Mouse (Mus musculus): ENCODE results near the gene Zdhhc6.
A peak's percentile ranks its signal among the peaks of the same experiment; 100 is the strongest.

Gene Zdhhc6

GRCm38 (mm10) chr19:55265269-55265668 lies 50.6 kb downstream of the Zdhhc6 start:
- no peak for DNase-seq (ENCODE audit: extremely low read depth, insufficient read length, low spot score)

DNA sequence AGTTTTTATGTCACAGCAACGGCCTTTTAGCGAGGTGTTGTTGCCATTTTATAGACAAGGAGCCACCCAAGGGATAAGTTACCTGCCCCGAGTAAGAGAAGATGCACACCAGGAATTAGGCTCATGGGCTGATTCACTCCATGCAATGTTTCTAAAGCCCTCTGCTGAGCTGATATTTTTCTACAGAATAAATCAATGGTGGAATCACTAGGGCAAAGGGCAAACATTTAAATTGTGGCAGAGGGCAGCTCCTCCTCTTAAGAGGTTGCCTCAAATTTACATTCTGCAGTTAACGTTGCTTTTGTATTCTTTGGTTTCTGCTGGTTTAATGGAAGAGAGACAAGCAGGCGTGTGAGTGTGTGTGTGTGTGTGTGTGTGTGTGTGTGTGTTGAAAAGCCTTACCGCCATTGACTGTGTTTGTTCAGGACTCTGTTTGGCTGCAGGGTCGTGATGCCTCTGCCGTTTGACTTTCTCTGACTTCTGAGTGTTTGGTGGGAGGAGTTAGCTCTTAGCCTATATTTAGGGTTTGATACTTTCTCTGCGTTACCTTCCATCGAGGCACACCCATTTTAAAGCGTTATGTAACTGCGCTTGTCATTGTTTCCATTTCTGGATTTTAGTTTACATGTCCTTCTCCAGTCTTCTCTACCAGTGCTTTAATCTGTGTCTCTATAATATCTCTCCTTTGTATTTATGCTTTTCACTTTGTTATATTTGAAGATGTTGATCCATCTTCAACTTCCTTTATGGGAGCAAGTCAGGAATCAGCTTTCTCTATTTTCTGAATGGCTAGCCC lies 55.2 kb downstream of the Zdhhc6 start:
- no peak for DNase-seq (ENCODE audit: extremely low read depth, insufficient read length, low spot score)

DNA sequence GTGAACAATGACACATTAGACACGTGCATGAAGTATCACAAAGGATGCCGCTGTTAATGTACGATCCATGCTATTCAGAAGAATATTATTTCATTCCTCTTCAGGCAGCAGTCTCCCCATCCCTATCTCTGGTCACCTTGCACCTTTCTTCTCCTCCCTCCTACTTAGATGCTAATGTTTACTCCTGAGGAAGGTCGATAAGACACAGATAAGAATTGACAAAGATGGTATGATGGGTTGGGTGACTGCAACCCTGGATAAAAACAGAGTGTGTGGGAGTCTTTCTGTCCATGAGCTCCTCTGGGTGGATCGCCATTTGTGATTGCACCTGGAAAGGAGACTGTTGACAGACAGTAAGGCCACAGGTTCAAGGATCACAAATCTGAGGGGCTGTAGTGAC lies 57.3 kb downstream of the Zdhhc6 start:
- no peak for DNase-seq (ENCODE audit: extremely low read depth, insufficient read length, low spot score)

GRCm38 (mm10) chr19:55257656-55258375 lies 58.0 kb downstream of the Zdhhc6 start:
- DNase-seq (ENCODE audit: extremely low read depth, insufficient read length, low spot score) = peak; percentile 49

DNA sequence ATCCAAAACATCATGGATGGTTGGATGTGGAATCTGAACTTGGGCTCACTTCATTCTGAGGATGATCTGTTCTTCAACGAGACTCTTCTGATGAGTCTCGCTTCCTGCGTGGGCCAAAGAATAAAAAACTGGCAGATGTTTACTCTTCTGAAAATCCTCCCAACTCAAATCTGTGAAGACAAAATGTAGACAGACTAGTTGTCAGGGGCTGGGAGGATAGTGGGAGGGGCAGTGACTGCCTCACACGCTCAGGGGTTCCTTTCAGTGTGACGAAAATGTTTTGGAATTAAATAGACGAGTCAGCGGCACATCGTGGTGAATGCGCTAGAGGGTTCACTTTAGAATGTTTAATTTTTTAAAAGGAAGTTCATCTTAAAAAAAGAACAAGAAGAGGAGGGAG lies 59.7 kb downstream of the Zdhhc6 start:
- no peak for DNase-seq (ENCODE audit: extremely low read depth, insufficient read length, low spot score)

GRCm38 (mm10) chr19:55254513-55255016 lies 61.3 kb downstream of the Zdhhc6 start:
- DNase-seq (ENCODE audit: extremely low read depth, insufficient read length, low spot score) = peak; percentile 67

DNA sequence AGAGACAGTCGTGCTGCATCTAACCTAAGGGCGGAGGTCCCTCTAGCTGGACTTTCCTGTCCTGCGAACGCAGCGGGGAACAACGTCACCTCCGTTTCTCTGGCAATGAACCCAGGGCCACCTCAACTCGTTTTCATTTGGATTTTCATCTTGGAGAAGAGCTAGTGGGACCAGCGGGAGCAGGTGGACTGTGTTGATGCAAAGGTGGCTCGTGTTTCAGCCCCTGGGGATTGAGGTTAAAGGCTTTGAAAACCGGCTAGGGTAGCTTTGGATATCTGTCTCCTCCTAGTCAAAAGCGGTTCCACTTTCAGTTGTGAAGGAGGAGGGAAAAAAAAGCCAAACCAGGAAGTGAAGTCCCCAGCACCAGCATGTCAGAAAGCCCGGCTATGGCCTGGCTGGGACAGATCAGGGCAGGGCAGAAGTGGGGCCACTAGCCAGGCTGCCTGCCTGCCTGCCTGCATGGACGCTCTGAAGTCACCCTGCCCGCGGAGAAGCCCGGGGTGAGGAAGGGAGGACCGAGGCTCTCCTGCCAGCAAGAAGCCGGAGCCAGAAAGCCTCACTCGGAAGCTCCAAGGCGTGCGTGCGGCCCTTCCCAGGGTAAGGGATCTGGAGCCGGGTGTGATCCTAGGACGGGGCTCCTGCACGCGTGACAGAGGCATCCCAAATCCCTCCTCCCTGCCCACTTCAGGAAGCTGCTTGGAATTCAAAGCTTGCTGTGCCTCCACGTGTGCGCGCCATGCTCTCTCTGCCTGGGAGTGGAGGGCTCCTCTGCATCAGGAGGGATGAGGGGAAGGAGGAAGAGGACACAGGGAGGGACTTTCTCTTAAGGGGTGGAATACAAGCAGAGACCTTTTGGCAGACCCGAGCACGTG lies 62.0 kb downstream of the Zdhhc6 start:
- DNase-seq (ENCODE audit: extremely low read depth, insufficient read length, low spot score) = peak; percentile 87

DNA sequence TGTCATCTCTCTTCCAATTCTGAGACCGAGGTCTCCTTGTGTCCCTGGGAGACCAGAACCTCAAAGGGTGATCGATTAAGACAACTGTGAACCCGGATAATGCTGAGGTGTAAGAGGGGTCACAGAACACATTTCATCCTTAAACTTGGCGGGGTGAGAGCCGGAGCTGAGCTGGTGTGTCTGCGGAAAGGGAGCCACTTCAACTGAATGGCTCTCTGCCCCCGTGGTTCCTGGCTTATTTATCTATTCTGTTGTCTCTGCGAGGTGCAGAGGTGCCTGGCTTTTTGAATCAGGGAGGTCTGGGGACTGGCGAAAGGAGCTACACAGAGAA lies 62.6 kb downstream of the Zdhhc6 start:
- DNase-seq (ENCODE audit: extremely low read depth, insufficient read length, low spot score) = no peak

DNA sequence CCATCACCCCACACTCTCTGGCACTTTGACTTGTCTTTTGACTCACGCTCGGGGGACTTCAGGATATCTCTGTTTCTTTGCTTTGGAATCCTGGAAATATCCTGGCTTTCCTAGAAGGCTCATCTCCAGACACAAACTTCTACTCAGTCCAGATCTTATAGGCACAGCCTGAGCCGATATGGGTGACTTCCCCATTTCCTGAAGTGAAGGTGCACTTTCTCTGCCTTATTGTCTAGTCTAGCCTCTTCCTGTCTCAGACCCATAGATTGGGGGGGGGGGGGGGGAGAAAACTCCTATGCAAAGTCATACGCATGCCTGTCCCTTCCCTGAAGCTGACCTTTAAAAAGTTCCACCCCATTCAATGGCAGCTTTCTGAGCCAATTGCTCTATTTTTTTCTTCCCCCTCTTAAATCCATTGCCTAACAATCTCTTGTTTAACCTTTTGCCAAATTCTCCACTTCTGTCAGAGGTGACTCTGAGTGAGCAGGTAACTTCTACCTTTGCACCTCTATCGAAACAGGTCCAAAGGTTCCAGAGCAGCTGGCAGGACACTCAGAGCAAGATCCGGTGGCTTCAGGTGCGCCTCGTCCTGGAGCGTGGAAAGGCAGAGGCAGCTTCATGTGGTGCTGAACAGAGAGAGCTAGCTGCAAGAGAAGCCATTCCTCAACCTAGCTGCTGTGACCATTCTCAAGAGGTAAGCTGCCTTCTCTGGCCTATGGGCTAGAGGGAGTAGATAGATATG lies 64.3 kb downstream of the Zdhhc6 start, which contains the start of gene Acsl5:
Gene Acsl5 (plus strand): TSS at position 556 of the 742 bp plus-strand sequence.
- DNase-seq (ENCODE audit: extremely low read depth, insufficient read length, low spot score) = no peak

DNA sequence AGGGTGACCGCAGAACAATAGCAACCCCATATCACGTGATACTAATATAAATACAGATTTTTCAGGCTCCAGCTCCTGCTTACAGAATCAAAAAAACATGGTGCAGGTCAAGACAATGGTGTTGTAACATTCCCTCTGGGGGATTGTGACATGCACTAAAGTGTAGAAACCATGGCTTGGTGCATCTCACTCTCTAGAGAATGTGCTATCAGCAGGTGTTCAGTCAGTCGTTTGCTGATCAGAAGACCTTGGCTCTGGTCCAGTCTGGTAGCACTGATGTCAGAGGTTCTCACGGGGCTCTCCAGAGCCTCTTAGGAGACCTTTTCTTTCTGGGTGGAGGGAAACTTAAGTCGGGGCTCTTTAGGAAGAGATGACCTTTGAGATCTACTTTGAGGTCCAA lies 65.4 kb downstream of the Zdhhc6 start:
- no peak for DNase-seq (ENCODE audit: extremely low read depth, insufficient read length, low spot score)

DNA sequence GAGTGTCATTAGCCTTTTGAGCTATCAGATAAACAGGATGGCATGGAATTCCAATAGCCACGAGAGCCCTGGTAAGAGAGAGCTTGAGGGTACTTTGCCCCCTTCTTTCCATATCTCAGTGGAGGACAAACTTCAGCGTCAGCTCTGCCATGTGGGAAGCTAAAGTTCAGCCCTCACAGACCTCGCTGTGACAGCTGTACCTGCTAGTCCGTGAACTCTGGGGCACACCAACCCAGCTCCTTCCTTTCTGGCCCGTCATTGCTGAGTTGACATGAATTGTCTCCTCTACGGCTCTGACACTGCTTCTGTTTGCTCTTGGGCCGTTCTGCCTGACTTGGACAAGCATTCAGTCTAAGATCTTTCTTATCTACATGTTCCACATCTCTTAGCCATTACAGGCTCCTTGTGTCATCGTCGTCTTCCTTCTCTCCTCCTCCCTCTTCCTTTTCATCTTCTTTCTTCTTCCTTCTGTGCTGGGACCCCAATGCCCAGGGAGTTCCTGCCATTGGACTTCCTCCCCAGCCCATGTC lies 67.8 kb downstream of the Zdhhc6 start:
- DNase-seq (ENCODE audit: extremely low read depth, insufficient read length, low spot score) = no peak

- no peak for DNase-seq (ENCODE audit: extremely low read depth, insufficient read length, low spot score)
These were observed 68.3 kb downstream of the Zdhhc6 start for GRCm38 (mm10) chr19:55247563-55247962.

DNA sequence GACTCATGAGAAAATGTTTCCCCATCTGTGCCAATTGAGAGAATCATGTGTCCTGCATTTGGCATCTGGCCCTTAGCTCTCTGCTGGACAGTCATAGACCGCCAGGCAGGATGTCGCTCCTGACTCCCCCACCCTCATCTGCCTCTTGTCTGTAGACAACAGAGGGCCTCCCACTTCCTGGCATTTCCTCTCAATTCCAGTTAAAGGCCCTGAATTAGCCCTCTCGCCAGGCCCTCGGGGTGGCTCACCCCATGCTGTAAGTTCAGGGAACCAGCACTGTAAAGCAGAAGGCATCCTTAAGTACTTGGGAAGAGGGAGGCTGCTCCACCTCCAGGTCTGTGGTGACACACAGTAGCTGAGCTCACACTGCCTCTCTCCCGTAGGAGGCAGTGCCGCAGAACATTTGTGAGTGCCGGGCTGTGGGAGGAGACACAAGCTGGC lies 71.0 kb downstream of the Zdhhc6 start:
- peak; percentile 83 for DNase-seq (ENCODE audit: extremely low read depth, insufficient read length, low spot score)

DNA sequence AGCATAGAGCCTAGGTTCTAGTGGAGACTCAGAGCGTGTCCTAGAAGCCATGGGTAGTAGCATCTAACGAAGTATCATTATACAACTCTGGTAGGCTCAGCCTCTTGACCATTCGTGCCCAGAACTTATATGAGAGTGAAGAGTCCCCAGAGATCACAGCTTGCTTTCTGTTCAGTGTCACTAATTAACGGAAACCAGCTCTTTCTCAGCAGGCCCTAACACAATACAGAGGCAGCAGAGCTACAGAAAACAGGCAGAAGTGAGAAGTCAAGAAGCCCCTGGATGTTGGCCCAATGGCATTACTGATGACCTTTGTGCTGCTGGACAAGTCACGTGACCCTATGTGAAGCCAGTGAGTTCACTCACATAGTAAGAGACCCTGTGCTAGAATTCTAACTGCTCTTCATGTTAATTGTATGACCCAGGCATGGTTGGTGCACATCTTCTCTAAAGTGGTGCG lies 74.6 kb downstream of the Zdhhc6 start, which contains the start of gene Gucy2g:
Gene Gucy2g (minus strand): TSS at position 51 of the 460 bp plus-strand sequence.
- DNase-seq (ENCODE audit: extremely low read depth, insufficient read length, low spot score) = no peak

- no peak for DNase-seq (ENCODE audit: extremely low read depth, insufficient read length, low spot score)
These were observed 75.9 kb downstream of the Zdhhc6 start for GRCm38 (mm10) chr19:55239766-55240426.

DNA sequence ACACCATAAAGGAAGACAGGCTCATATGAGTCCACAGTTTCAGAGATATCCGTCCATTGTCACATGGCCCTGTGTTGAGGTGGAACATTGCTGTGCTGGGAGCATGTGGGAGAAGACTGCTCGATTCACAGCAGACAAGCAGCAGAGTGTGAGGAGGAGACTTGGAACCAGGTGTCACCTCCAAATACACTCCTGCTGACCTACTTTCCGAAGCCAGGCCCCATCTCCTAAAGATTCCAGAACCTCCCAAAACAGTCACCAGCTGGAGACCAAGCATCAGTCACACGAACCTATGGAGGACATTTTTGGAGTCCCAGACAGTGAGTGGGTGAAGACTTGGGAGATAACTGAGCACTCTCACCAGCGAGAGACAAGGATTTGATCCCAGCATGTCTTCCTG lies 79.3 kb downstream of the Zdhhc6 start:
- DNase-seq (ENCODE audit: extremely low read depth, insufficient read length, low spot score) = no peak

- DNase-seq (ENCODE audit: extremely low read depth, insufficient read length, low spot score) = no peak
These were observed 79.8 kb downstream of the Zdhhc6 start for GRCm38 (mm10) chr19:55236026-55236425.

- peak; percentile 76 for DNase-seq (ENCODE audit: extremely low read depth, insufficient read length, low spot score)
These were observed 83.7 kb downstream of the Zdhhc6 start for GRCm38 (mm10) chr19:55232136-55232535.

DNA sequence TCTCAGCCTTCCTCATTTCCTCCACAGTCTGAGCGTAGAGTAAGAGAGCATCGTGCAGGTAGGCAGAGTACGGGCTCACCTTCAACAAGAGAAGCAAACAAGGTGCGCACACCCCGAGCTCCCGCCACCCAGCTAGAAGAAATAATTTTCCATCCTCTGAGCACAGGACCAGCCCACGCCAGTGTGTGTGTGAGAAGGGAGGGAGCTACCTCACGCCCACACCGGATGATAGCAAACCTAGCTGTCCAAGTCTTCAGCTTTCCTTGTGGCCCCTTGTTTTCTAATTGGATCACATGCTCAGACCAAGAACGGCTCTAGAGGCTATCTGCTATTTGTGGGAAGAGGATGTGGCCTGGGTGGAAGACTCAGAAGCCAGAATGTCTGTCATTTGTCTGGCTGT lies 84.8 kb downstream of the Zdhhc6 start:
- no peak for DNase-seq (ENCODE audit: extremely low read depth, insufficient read length, low spot score)

Measured in 3134 (cell line).